Mouse (Mus musculus) kidney, postnatal 25 days (tissue): ENCODE measurements around the gene Cwc25.

Experiments used
- DNase-seq, 2 experiments: peaks; one replicate each; pipeline ENCODE4 v3.0.0; 2021; ENCODE audit warnings: mixed read lengths in 2 of 2

The Cwc25 gene

GRCm38 (mm10) chr11:97766154-97766881, at the start of gene Cwc25:
Gene Cwc25, minus strand, starts transcription at chr11:97766556.
- DNase-seq, result peak; percentile 95 to 97

GRCm38 (mm10) chr11:97815736-97816135, 49.4 kb upstream of the Cwc25 start:
- peak in 1 of 2 experiments; percentile 43 for DNase-seq

GRCm38 (mm10) chr11:97813746-97814515, 47.6 kb upstream of the Cwc25 start:
- DNase-seq, result peak; percentile 81 to 91

GRCm38 (mm10) chr11:97813085-97813484, 46.7 kb upstream of the Cwc25 start:
- DNase-seq, result peak in 1 of 2 experiments; percentile 48

- peak in 1 of 2 experiments; percentile 54 for DNase-seq
Measured at GRCm38 (mm10) chr11:97812491-97812921, 46.1 kb upstream of the Cwc25 start.

GRCm38 (mm10) chr11:97811569-97812362, 45.4 kb upstream of the Cwc25 start:
- peak; percentile 90 to 94 for DNase-seq

- no peak for DNase-seq
Measured at GRCm38 (mm10) chr11:97810970-97811369, 44.6 kb upstream of the Cwc25 start.

GRCm38 (mm10) chr11:97810356-97810755, 44.0 kb upstream of the Cwc25 start:
- DNase-seq, result peak; percentile 47 to 80

GRCm38 (mm10) chr11:97809235-97810121, 43.1 kb upstream of the Cwc25 start:
- peak in 1 of 2 experiments; percentile 43 for DNase-seq

GRCm38 (mm10) chr11:97808621-97809234, 42.4 kb upstream of the Cwc25 start:
- peak; percentile 63 to 80 for DNase-seq

GRCm38 (mm10) chr11:97808093-97808492, 41.7 kb upstream of the Cwc25 start:
- DNase-seq, result peak; percentile 75 to 79

- no peak for DNase-seq
Measured at GRCm38 (mm10) chr11:97807626-97808025, 41.3 kb upstream of the Cwc25 start.

- no peak for DNase-seq
Measured at GRCm38 (mm10) chr11:97806613-97806964, 40.2 kb upstream of the Cwc25 start.

GRCm38 (mm10) chr11:97805662-97806612, 39.6 kb upstream of the Cwc25 start:
- peak in 1 of 2 experiments; percentile 64 for DNase-seq

GRCm38 (mm10) chr11:97804841-97805661, 38.7 kb upstream of the Cwc25 start:
- peak; percentile 62 to 68 for DNase-seq

- no peak for DNase-seq
Measured at GRCm38 (mm10) chr11:97803847-97804246, 37.5 kb upstream of the Cwc25 start.

- no peak for DNase-seq
Measured at GRCm38 (mm10) chr11:97802495-97802894, 36.1 kb upstream of the Cwc25 start.

- DNase-seq, result no peak
Measured at GRCm38 (mm10) chr11:97802194-97802470, 35.8 kb upstream of the Cwc25 start.

GRCm38 (mm10) chr11:97801409-97802193, 35.2 kb upstream of the Cwc25 start:
- peak; percentile 84 to 86 for DNase-seq
